Mouse (Mus musculus) liver, embryonic 14.5 days (tissue): ENCODE measurements around the gene Cog6.

ENCODE experiments used
- CTCF ChIP-seq: IDR thresholded peaks from 2 replicates; pipeline ENCODE4 v1.5.1; 2016; ENCODE audit warnings: antibody characterized with exemption, low read depth, control low read depth
- EP300 ChIP-seq: IDR thresholded peaks from 2 replicates; pipeline ENCODE4 v1.6.1; 2016; ENCODE audit warnings: antibody characterized with exemption, low read depth

GRCm38 (mm10) chr3:52967046-52967445 lies 50.0 kb downstream of the Cog6 start:
- no peak for TF ChIP-seq EP300
- TF ChIP-seq CTCF: no peak
